In genomic region chr7:80763864-80764437, GRCm38 (mm10) we compare ENCODE assay signal across 8 mouse cellular contexts.
A peak's percentile ranks its signal among the peaks of the same experiment; 100 is the strongest.
DNase-seq lines count a peak whose midpoint lies in the region; ATAC-seq and TF ChIP-seq lines count a peak whose summit lies in the region.

No protein-coding gene starts in this region.

- H3K9ac ChIP-seq in heart, embryonic 12.5 days, result no peak overlapping the region
- H3K9ac ChIP-seq in stomach, postnatal 0 days (ENCODE audit: low read length), result no peak overlapping the region

- peak; percentile 30; the same call in 1 of the 2 replicates for TF ChIP-seq CTCF in stomach, postnatal 0 days (IDR thresholded peaks at IDR 0.05; ENCODE audit: low read depth)

- peak overlapping the region; percentile 67 for H3K27ac ChIP-seq in heart, embryonic 12.5 days (ENCODE audit: poor library complexity, severe bottlenecking)
- peak overlapping the region; percentile 69 for H3K27ac ChIP-seq in stomach, postnatal 0 days (replicated peaks)

- H3K4me1 ChIP-seq in heart, embryonic 12.5 days (replicated peaks), result peaks cover 52% of the 10 kb centered on the region
- 0 out of 2 replicates have a peak, but pooled peaks cover 2% of the 10 kb centered on the region for H3K4me1 ChIP-seq in stomach, postnatal 0 days (replicated peaks; ENCODE audit: control insufficient read depth, insufficient read depth)

- no peaks in the 10 kb centered on the region for H3K27me3 ChIP-seq in heart, embryonic 12.5 days (replicated peaks)
- H3K27me3 ChIP-seq in stomach, postnatal 0 days (ENCODE audit: control insufficient read depth, insufficient read depth, low read length), result no peaks in the 10 kb centered on the region

- TF ChIP-seq EP300 in stomach, postnatal 0 days (optimal IDR thresholded peaks at IDR 0.05), result no peak

- 58% methylated on average over 7 of the region's 7 CpGs for WGBS in heart, embryonic 12.5 days
- 60% methylated on average over 7 of the region's 7 CpGs for WGBS in stomach, postnatal 0 days

- ATAC-seq in heart, embryonic 12.5 days (ENCODE audit: insufficient number of reproducible peaks, low FRiP score), result peak; percentile 37
- peak; percentile 22; the same call in 1 of the 2 replicates for ATAC-seq in stomach, postnatal 0 days (ENCODE audit: low FRiP score, low TSS enrichment)

- DNase-seq in adrenal gland, postnatal 10 days, result peak; percentile 72
- DNase-seq in cerebellum, adult 11-12 months, result peak; percentile 82
- peak; percentile 66 for DNase-seq in kidney, postnatal 14 days
- DNase-seq in stomach, postnatal 0 days (ENCODE audit: low spot score), result no peak
- DNase-seq in c-Kit-positive CD71-positive TER-119-positive erythroid progenitor cells, embryonic 14.5 days (ENCODE audit: low spot score), result no peak
- no peak for DNase-seq in urinary bladder, postnatal 36 days (ENCODE audit: low spot score in 2 of 2)
- no peak for DNase-seq in natural killer cell, adult 2 months (ENCODE audit: low spot score in 2 of 2)

- peaks cover 47% of the 10 kb centered on the region for H3K36me3 ChIP-seq in heart, embryonic 12.5 days
- H3K36me3 ChIP-seq in stomach, postnatal 0 days (ENCODE audit: control insufficient read depth, insufficient read depth, low read length), result peaks cover 17% of the 10 kb centered on the region

- H3K4me2 ChIP-seq in heart, embryonic 12.5 days, result no peak overlapping the region
- H3K4me2 ChIP-seq in stomach, postnatal 0 days (replicated peaks; ENCODE audit: low read depth), result no peak overlapping the region

- H3K9me3 ChIP-seq in heart, embryonic 12.5 days (replicated peaks), result no peaks in the 10 kb centered on the region
- no peaks in the 10 kb centered on the region for H3K9me3 ChIP-seq in stomach, postnatal 0 days (ENCODE audit: control insufficient read depth, low read length)

- no peak overlapping the region for H3K4me3 ChIP-seq in heart, embryonic 12.5 days
- no peak overlapping the region for H3K4me3 ChIP-seq in stomach, postnatal 0 days (ENCODE audit: low read depth, low read length)

Comparison
In these comparisons a context has a peak if more than half of its experiments do, and no peak if none do; other contexts are left out.
1. DNase-seq: peak in adrenal gland, postnatal 10 days (single experiment), cerebellum, adult 11-12 months (single experiment) and kidney, postnatal 14 days (single experiment); none in stomach, postnatal 0 days (single experiment), c-Kit-positive CD71-positive TER-119-positive erythroid progenitor cells, embryonic 14.5 days (single experiment), urinary bladder, postnatal 36 days (0 of 2) and natural killer cell, adult 2 months (0 of 2).